8 mouse cellular contexts compared by ENCODE assay signal in the genomic region with DNA sequence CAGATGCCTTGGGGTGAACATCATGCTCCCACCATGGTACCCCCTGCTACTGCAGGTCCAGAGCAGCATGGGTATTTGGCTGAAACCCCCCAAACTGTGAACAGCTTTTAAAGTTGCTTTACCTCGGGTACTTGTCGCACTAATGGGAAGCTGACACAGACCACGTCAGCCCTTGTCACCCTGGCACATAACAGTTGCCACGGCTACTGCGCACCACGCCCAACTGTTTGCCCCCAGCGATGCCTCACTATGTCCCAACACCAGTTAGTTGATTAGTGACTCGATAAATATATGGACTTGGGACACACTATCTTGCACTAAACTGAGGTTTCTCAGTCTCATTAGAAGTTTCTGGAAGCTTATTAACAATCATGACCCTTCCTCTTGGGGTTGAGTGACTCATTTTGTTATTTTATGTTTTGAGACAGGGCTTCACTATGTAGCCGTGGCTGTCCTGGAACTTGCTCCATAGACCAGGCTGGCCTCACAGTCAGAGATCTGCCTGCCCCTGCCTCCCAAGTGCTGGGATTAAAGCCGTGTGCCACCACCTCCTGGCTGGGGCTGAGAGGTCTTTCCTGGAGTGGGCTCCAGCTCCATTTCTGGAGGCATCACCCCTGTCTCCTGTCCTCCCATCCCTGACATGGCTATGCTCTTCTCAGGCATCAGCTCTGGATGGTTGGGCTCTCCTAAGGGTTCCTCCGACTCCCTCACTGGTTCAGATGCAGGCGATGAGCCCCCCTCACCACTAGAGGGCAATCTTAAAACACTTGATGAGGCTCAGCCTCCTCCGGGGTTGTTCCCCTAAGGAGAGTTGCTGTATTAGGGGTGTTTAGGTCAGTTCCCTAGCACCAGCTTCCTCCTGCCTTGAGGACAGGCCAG. TPM values are rescaled to one million over a fixed set of nuclear protein-coding genes. Genes with fewer than 3 reads are reported as not detected.
DNase-seq lines count a peak whose midpoint lies in the region; ATAC-seq lines count a peak whose summit lies in the region.

No protein-coding gene starts in this region.

- no peaks in the 10 kb centered on the region for H3K27me3 ChIP-seq in hindbrain, embryonic 16.5 days (replicated peaks; ENCODE audit: control insufficient read depth, insufficient read depth, low read length)

- H3K27ac ChIP-seq in hindbrain, embryonic 16.5 days (ENCODE audit: low read depth, low read length), result no peak overlapping the region

- peaks cover 2% of the 10 kb centered on the region; the same call in 1 of the 2 replicates for H3K4me1 ChIP-seq in hindbrain, embryonic 16.5 days (ENCODE audit: control insufficient read depth, insufficient read depth, low read depth, low read length)

- no peaks in the 10 kb centered on the region for H3K9me3 ChIP-seq in hindbrain, embryonic 16.5 days (ENCODE audit: control insufficient read depth, low read length)

- no peaks in the 10 kb centered on the region for H3K36me3 ChIP-seq in hindbrain, embryonic 16.5 days (ENCODE audit: control insufficient read depth, insufficient read depth, low read length)

- H3K9ac ChIP-seq in hindbrain, embryonic 16.5 days (ENCODE audit: low read depth, low read length), result peak overlapping the region; percentile 48

- WGBS in hindbrain, embryonic 16.5 days, result 62% methylated on average over 13 of the region's 13 CpGs

- peak; percentile 79 for ATAC-seq in hindbrain, embryonic 16.5 days
- ATAC-seq in megakaryocyte, adult 5-6 weeks (ENCODE audit: poor library complexity, severe bottlenecking), result peak; percentile 96

- H3K4me3 ChIP-seq in hindbrain, embryonic 16.5 days (ENCODE audit: low read length), result peak overlapping the region; percentile 26; the same call in 1 of the 2 replicates

- peak; percentile 60 for DNase-seq in WW6 (ENCODE audit: low read depth, low spot score)
- DNase-seq in cerebellum, postnatal 36 days, result peak; percentile 85 to 86
- peak; percentile 87 for DNase-seq in gastrocnemius, adult 18-20 months (ENCODE audit: low spot score)
- peak; percentile 83 to 86 for DNase-seq in left cerebral cortex, adult 18-20 months (ENCODE audit: low spot score in 2 of 2)
- peak; percentile 86 to 93 for DNase-seq in right cerebral cortex, adult 2 months (ENCODE audit: low spot score in 2 of 2)
- DNase-seq in urinary bladder, postnatal 25 days (ENCODE audit: low spot score), result peak; percentile 58

- H3K4me2 ChIP-seq in hindbrain, embryonic 16.5 days (ENCODE audit: low read length), result peak overlapping the region; percentile 52

RNA-seq across cellular contexts. Expression of a gene that starts 22.7 kb away (rescaled TPM):
- total RNA-seq in gastrocnemius, adult 18-20 months (2021), result 10 to 100 TPM; 38.7 to 41.2 TPM
- polyA plus RNA-seq in hindbrain, embryonic 16.5 days (2015; fragmentation: Nextera tagmentation; extraction: Ambion mirVana), result 177 and 191 TPM in 2 replicates
- 10 to 100 TPM; 62.2 to 62.4 TPM for total RNA-seq in left cerebral cortex, adult 18-20 months (2021)
- 3.7 and 5.6 TPM in 2 replicates for total RNA-seq in megakaryocyte, adult 5-6 weeks (2015)
- total RNA-seq in megakaryocyte, adult 5-6 weeks (2017), result 4.6 and 8.9 TPM in 2 replicates
